Mouse (Mus musculus) spleen, adult 18-20 months (tissue): ENCODE results near the gene Cux1.

ENCODE experiments used
- DNase-seq, 2 experiments: peaks; one replicate each; pipeline ENCODE4 v3.0.0; 2022; ENCODE audit warnings: mixed read lengths in 2 of 2

The Cux1 gene

GRCm38 (mm10) chr5:136422948-136423347, 144.3 kb downstream of the Cux1 start:
- no peak for DNase-seq

- no peak for DNase-seq
These were observed 145.4 kb downstream of the Cux1 start for GRCm38 (mm10) chr5:136421885-136422284.

GRCm38 (mm10) chr5:136421316-136421715, 146.0 kb downstream of the Cux1 start:
- DNase-seq, result no peak

- DNase-seq, result no peak
These were observed 146.9 kb downstream of the Cux1 start for GRCm38 (mm10) chr5:136420342-136420741.

- DNase-seq, result no peak
These were observed 149.4 kb downstream of the Cux1 start for GRCm38 (mm10) chr5:136417891-136418290.

GRCm38 (mm10) chr5:136414479-136414878, 152.8 kb downstream of the Cux1 start:
- no peak for DNase-seq

- DNase-seq, result no peak
These were observed 156.6 kb downstream of the Cux1 start for GRCm38 (mm10) chr5:136410681-136411181.

- no peak for DNase-seq
These were observed 160.9 kb downstream of the Cux1 start for GRCm38 (mm10) chr5:136406357-136406756.

- DNase-seq, result peak in 1 of 2 experiments; percentile 25
These were observed 163.7 kb downstream of the Cux1 start for GRCm38 (mm10) chr5:136403565-136403961.

GRCm38 (mm10) chr5:136402622-136403564, 164.4 kb downstream of the Cux1 start:
- DNase-seq, result no peak

GRCm38 (mm10) chr5:136398706-136399105, 168.6 kb downstream of the Cux1 start:
- DNase-seq, result no peak

GRCm38 (mm10) chr5:136396699-136397098, 170.6 kb downstream of the Cux1 start:
- no peak for DNase-seq

GRCm38 (mm10) chr5:136396256-136396655, 171.0 kb downstream of the Cux1 start:
- DNase-seq, result no peak

- DNase-seq, result no peak
These were observed 171.6 kb downstream of the Cux1 start for GRCm38 (mm10) chr5:136395600-136396195.

GRCm38 (mm10) chr5:136394517-136395212, 172.6 kb downstream of the Cux1 start:
- no peak for DNase-seq

- DNase-seq, result no peak
These were observed 173.7 kb downstream of the Cux1 start for GRCm38 (mm10) chr5:136393621-136394020.

- DNase-seq, result no peak
These were observed 180.5 kb downstream of the Cux1 start for GRCm38 (mm10) chr5:136386757-136387156.

- no peak for DNase-seq
These were observed 182.1 kb downstream of the Cux1 start for GRCm38 (mm10) chr5:136385161-136385560.

- no peak for DNase-seq
These were observed 184.9 kb downstream of the Cux1 start for GRCm38 (mm10) chr5:136382261-136383005.

GRCm38 (mm10) chr5:136379405-136379804, 187.9 kb downstream of the Cux1 start:
- DNase-seq, result no peak

GRCm38 (mm10) chr5:136377101-136377500, 190.2 kb downstream of the Cux1 start:
- DNase-seq, result no peak

GRCm38 (mm10) chr5:136375350-136375749, 191.9 kb downstream of the Cux1 start:
- DNase-seq, result no peak
